Mouse (Mus musculus): ENCODE measurements around the gene Atxn2. TPM values are rescaled to one million over a fixed set of nuclear protein-coding genes. Genes with fewer than 3 reads are reported as not detected.

Atxn2 gene
- polyA plus RNA-seq, 1 experiment: 205 TPM

GRCm38 (mm10) chr5:121820657-121821056 is 109.5 kb downstream of the Atxn2 start:
- peaks cover 23% of the 10 kb centered on the region; the same call in 1 of the 2 replicates for H3K4me1 ChIP-seq (replicated peaks; ENCODE audit: control insufficient read depth, insufficient read depth, low read length)
- H3K27ac ChIP-seq (ENCODE audit: control insufficient read depth, insufficient read depth, low read length): no peak overlapping the region
- H3K4me3 ChIP-seq (ENCODE audit: control insufficient read depth, insufficient read depth, low read length): no peak overlapping the region
- H3K36me3 ChIP-seq (ENCODE audit: control insufficient read depth, insufficient read depth, low read length): peaks cover 38% of the 10 kb centered on the region
- no peaks in the 10 kb centered on the region for H3K27me3 ChIP-seq (ENCODE audit: control insufficient read depth, insufficient read depth, low read length)
- TF ChIP-seq CTCF (IDR thresholded peaks at IDR 0.05; ENCODE audit: borderline replicate concordance, control insufficient read depth, extremely low read depth, insufficient read depth, low read length, poor library complexity): no peak
- no peak for TF ChIP-seq POLR2A (IDR thresholded peaks at IDR 0.05; ENCODE audit: control insufficient read depth, extremely low read depth, insufficient read depth, low read length, poor library complexity)
- DNase-seq: no peak
- 69% methylated on average over 3 of the region's 3 CpGs for WGBS

- 76% methylated on average over 5 of the region's 5 CpGs for WGBS
- peaks cover 34% of the 10 kb centered on the region for H3K36me3 ChIP-seq (ENCODE audit: control insufficient read depth, insufficient read depth, low read length)
- no peak for DNase-seq
- H3K4me3 ChIP-seq (ENCODE audit: control insufficient read depth, insufficient read depth, low read length): no peak overlapping the region
- H3K27ac ChIP-seq (ENCODE audit: control insufficient read depth, insufficient read depth, low read length): no peak overlapping the region
- peaks cover 23% of the 10 kb centered on the region; the same call in 1 of the 2 replicates for H3K4me1 ChIP-seq (replicated peaks; ENCODE audit: control insufficient read depth, insufficient read depth, low read length)
- no peaks in the 10 kb centered on the region for H3K27me3 ChIP-seq (ENCODE audit: control insufficient read depth, insufficient read depth, low read length)
- no peak for TF ChIP-seq POLR2A (IDR thresholded peaks at IDR 0.05; ENCODE audit: control insufficient read depth, extremely low read depth, insufficient read depth, low read length, poor library complexity)
- no peak for TF ChIP-seq CTCF (IDR thresholded peaks at IDR 0.05; ENCODE audit: borderline replicate concordance, control insufficient read depth, extremely low read depth, insufficient read depth, low read length, poor library complexity)
Measured at GRCm38 (mm10) chr5:121821116-121821515, 110.0 kb downstream of the Atxn2 start.

GRCm38 (mm10) chr5:121821552-121821951 is 110.4 kb downstream of the Atxn2 start:
- Histone ChIP-seq H3K36me3 (ENCODE audit: control insufficient read depth, insufficient read depth, low read length) (peaks cover 35% of the 10 kb centered on the region), H3K27ac (ENCODE audit: control insufficient read depth, insufficient read depth, low read length) (no peak overlapping the region), H3K4me3 (ENCODE audit: control insufficient read depth, insufficient read depth, low read length) (no peak overlapping the region), H3K4me1 (replicated peaks; ENCODE audit: control insufficient read depth, insufficient read depth, low read length) (peaks cover 23% of the 10 kb centered on the region; the same call in 1 of the 2 replicates), H3K27me3 (ENCODE audit: control insufficient read depth, insufficient read depth, low read length) (no peaks in the 10 kb centered on the region)
- 97% methylated on average over 5 of the region's 5 CpGs for WGBS
- DNase-seq: no peak
- TF ChIP-seq CTCF (IDR thresholded peaks at IDR 0.05; ENCODE audit: borderline replicate concordance, control insufficient read depth, extremely low read depth, insufficient read depth, low read length, poor library complexity) (no peak), POLR2A (IDR thresholded peaks at IDR 0.05; ENCODE audit: control insufficient read depth, extremely low read depth, insufficient read depth, low read length, poor library complexity) (no peak)

- TF ChIP-seq POLR2A (IDR thresholded peaks at IDR 0.05; ENCODE audit: control insufficient read depth, extremely low read depth, insufficient read depth, low read length, poor library complexity): no peak
- no peak for TF ChIP-seq CTCF (IDR thresholded peaks at IDR 0.05; ENCODE audit: borderline replicate concordance, control insufficient read depth, extremely low read depth, insufficient read depth, low read length, poor library complexity)
- H3K4me3 ChIP-seq (ENCODE audit: control insufficient read depth, insufficient read depth, low read length): no peak overlapping the region
- H3K27me3 ChIP-seq (ENCODE audit: control insufficient read depth, insufficient read depth, low read length): no peaks in the 10 kb centered on the region
- H3K27ac ChIP-seq (ENCODE audit: control insufficient read depth, insufficient read depth, low read length): no peak overlapping the region
- DNase-seq: no peak
- H3K4me1 ChIP-seq (replicated peaks; ENCODE audit: control insufficient read depth, insufficient read depth, low read length): peaks cover 23% of the 10 kb centered on the region; the same call in 1 of the 2 replicates
- peaks cover 29% of the 10 kb centered on the region for H3K36me3 ChIP-seq (ENCODE audit: control insufficient read depth, insufficient read depth, low read length)
- WGBS: 69% methylated on average over 7 of the region's 7 CpGs
Measured at GRCm38 (mm10) chr5:121822786-121823505, 111.8 kb downstream of the Atxn2 start.

- Histone ChIP-seq H3K27me3 (ENCODE audit: control insufficient read depth, insufficient read depth, low read length) (no peaks in the 10 kb centered on the region), H3K4me1 (replicated peaks; ENCODE audit: control insufficient read depth, insufficient read depth, low read length) (peaks cover 23% of the 10 kb centered on the region; the same call in 1 of the 2 replicates), H3K4me3 (ENCODE audit: control insufficient read depth, insufficient read depth, low read length) (no peak overlapping the region), H3K27ac (ENCODE audit: control insufficient read depth, insufficient read depth, low read length) (no peak overlapping the region), H3K36me3 (ENCODE audit: control insufficient read depth, insufficient read depth, low read length) (peaks cover 29% of the 10 kb centered on the region)
- DNase-seq: no peak
- 100% methylated on average over 1 of the region's 1 CpGs for WGBS
- TF ChIP-seq CTCF (IDR thresholded peaks at IDR 0.05; ENCODE audit: borderline replicate concordance, control insufficient read depth, extremely low read depth, insufficient read depth, low read length, poor library complexity) (no peak), POLR2A (IDR thresholded peaks at IDR 0.05; ENCODE audit: control insufficient read depth, extremely low read depth, insufficient read depth, low read length, poor library complexity) (no peak)
Measured at GRCm38 (mm10) chr5:121823668-121824067, 112.5 kb downstream of the Atxn2 start.

GRCm38 (mm10) chr5:121824121-121824520 is 113.0 kb downstream of the Atxn2 start:
- peaks cover 30% of the 10 kb centered on the region for H3K36me3 ChIP-seq (ENCODE audit: control insufficient read depth, insufficient read depth, low read length)
- no peak for TF ChIP-seq POLR2A (IDR thresholded peaks at IDR 0.05; ENCODE audit: control insufficient read depth, extremely low read depth, insufficient read depth, low read length, poor library complexity)
- no peak for TF ChIP-seq CTCF (IDR thresholded peaks at IDR 0.05; ENCODE audit: borderline replicate concordance, control insufficient read depth, extremely low read depth, insufficient read depth, low read length, poor library complexity)
- DNase-seq: no peak
- H3K27ac ChIP-seq (ENCODE audit: control insufficient read depth, insufficient read depth, low read length): no peak overlapping the region
- no peaks in the 10 kb centered on the region for H3K27me3 ChIP-seq (ENCODE audit: control insufficient read depth, insufficient read depth, low read length)
- no peak overlapping the region for H3K4me3 ChIP-seq (ENCODE audit: control insufficient read depth, insufficient read depth, low read length)
- peaks cover 18% of the 10 kb centered on the region; the same call in 1 of the 2 replicates for H3K4me1 ChIP-seq (replicated peaks; ENCODE audit: control insufficient read depth, insufficient read depth, low read length)
- 74% methylated on average over 4 of the region's 4 CpGs for WGBS

Data from thymus, adult 2 months (tissue).